Mouse (Mus musculus): ENCODE data around the gene AU040320.

Gene AU040320

GRCm38 (mm10) chr4:126753268-126754230, at the start of gene AU040320, which contains the start of gene Ncdn:
Gene AU040320 (plus strand): TSS chr4:126753544.
Gene Ncdn (minus strand): TSS chr4:126753438.
- DNase-seq = peak; percentile 97

GRCm38 (mm10) chr4:126706630-126707438, 46.5 kb upstream of the AU040320 start:
- no peak for DNase-seq

GRCm38 (mm10) chr4:126707439-126707826, 45.9 kb upstream of the AU040320 start:
- no peak for DNase-seq

GRCm38 (mm10) chr4:126732111-126732510, 21.2 kb upstream of the AU040320 start:
- DNase-seq = no peak

- no peak for DNase-seq
Measured at GRCm38 (mm10) chr4:126732531-126733380, 20.6 kb upstream of the AU040320 start.

- no peak for DNase-seq
Measured at GRCm38 (mm10) chr4:126734001-126734603, 19.2 kb upstream of the AU040320 start.

- no peak for DNase-seq
Measured at GRCm38 (mm10) chr4:126734700-126735381, 18.5 kb upstream of the AU040320 start.

- DNase-seq = no peak
Measured at GRCm38 (mm10) chr4:126735382-126736000, 17.9 kb upstream of the AU040320 start.

GRCm38 (mm10) chr4:126736001-126736414, 17.3 kb upstream of the AU040320 start, which contains the start of gene Tfap2e:
Gene Tfap2e (minus strand): TSS chr4:126736240.
- peak; percentile 51 for DNase-seq

- DNase-seq = no peak
Measured at GRCm38 (mm10) chr4:126739966-126740676, 13.2 kb upstream of the AU040320 start.

- peak; percentile 84 for DNase-seq
Measured at GRCm38 (mm10) chr4:126741448-126741847, 11.9 kb upstream of the AU040320 start.

- no peak for DNase-seq
Measured at GRCm38 (mm10) chr4:126742976-126743375, 10.4 kb upstream of the AU040320 start.

GRCm38 (mm10) chr4:126743713-126744112, 9.6 kb upstream of the AU040320 start:
- no peak for DNase-seq

- no peak for DNase-seq
Measured at GRCm38 (mm10) chr4:126744831-126745230, 8.5 kb upstream of the AU040320 start.

GRCm38 (mm10) chr4:126745506-126746193, 7.7 kb upstream of the AU040320 start:
- peak; percentile 54 for DNase-seq

GRCm38 (mm10) chr4:126746194-126746840, 7.0 kb upstream of the AU040320 start:
- DNase-seq = no peak

- no peak for DNase-seq
Measured at GRCm38 (mm10) chr4:126748381-126748780, 5.0 kb upstream of the AU040320 start.

- DNase-seq = no peak
Measured at GRCm38 (mm10) chr4:126749553-126749952, 3.8 kb upstream of the AU040320 start.

Measured in kidney, postnatal 14 days (tissue).